Mouse (Mus musculus) liver (tissue): ENCODE results near the gene Tob2.

Source experiments
- DNase-seq: peaks from one replicate; pipeline ENCODE4 v3.0.0-alpha.2; 2020; ENCODE audit warnings: mixed read lengths

Gene Tob2

GRCm38 (mm10) chr15:81858517-81859329, at the start of gene Tob2:
Tob2 (minus strand) TSS chr15:81858796.
- peak; percentile 69 for DNase-seq

GRCm38 (mm10) chr15:81907953-81908352, 49.4 kb upstream of the Tob2 start:
- DNase-seq, result no peak

DNA sequence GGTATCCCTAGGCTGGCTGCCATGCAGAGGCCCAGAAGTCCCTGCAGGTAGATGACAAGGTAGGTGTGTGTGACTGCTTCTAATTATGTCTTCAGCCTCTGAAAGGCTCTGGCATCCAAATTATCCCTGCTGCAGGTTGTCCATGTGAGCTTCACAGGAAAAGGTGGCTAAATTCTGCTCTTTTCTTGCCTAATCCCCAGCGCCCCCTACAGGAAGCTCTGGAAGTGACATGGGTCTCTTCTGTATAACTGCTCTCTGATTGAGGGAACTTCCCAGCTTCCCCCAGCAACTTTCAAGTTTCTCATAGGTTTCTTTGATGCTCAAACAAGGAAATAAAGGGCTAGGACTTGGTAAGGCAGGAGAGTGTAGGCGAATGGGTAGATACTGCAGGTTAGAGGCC, 46.3 kb upstream of the Tob2 start:
- peak; percentile 84 for DNase-seq

GRCm38 (mm10) chr15:81898751-81899150, 40.2 kb upstream of the Tob2 start:
- no peak for DNase-seq

- DNase-seq, result no peak
Observed at GRCm38 (mm10) chr15:81897607-81898285, 39.1 kb upstream of the Tob2 start.

- no peak for DNase-seq
Observed at GRCm38 (mm10) chr15:81896407-81896806, 37.8 kb upstream of the Tob2 start.

GRCm38 (mm10) chr15:81894002-81894401, 35.4 kb upstream of the Tob2 start:
- DNase-seq, result no peak

DNA sequence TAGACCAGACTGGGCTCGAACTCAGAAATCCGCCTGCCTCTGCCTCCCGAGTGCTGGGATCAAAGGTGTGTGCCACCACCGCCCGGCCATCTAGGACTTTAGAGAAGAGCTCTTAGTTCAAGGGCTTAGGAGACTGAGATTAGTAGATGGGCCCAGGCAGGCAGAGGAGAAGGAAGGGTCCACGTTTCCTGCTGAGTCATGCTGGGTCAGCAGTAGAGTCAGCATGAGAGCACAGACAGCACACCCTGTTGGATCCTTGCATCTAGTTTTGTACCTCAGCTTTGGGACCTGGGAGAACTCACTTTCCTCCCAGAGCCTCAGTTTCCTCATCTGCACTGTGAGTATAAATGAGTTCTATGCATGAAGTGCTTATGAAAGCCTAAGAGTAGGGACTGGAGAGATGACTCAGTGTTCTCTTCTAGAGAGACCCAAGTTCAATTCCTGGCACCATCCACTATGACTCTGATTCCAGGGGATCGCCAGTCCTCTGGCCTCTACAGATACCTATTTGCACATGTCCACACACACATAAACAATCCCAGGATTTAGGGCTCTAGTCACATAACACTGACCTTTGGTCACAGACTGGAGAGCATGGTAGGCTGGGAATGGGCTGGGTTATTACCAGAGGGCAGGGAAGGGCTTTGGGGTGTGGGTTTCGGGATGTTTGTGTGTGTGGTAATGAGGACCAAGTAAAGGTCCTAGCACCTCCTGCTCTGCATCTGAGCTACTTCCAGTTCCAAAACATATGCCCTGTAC, 33.4 kb upstream of the Tob2 start:
- DNase-seq, result peak; percentile 92

GRCm38 (mm10) chr15:81891140-81891802, 32.7 kb upstream of the Tob2 start:
- no peak for DNase-seq

DNA sequence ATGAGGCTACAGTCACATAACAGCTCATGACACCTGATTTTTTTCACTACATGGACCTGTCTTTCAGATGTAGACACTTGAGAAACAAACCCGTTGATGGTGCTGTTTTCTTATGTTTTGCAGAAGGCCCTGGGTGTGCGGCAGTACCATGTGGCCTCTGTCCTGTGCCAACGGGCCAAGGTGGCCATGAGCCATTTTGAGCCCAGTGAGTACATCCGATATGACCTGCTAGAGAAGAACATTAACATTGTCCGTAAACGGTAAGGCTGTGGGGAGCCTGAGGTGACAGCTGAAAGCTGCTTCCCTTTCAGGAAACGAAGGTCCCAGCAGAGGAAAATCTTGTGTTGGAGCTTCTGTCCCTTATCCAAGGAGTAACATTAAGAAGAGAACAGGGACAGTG, 30.6 kb upstream of the Tob2 start:
- no peak for DNase-seq

DNA sequence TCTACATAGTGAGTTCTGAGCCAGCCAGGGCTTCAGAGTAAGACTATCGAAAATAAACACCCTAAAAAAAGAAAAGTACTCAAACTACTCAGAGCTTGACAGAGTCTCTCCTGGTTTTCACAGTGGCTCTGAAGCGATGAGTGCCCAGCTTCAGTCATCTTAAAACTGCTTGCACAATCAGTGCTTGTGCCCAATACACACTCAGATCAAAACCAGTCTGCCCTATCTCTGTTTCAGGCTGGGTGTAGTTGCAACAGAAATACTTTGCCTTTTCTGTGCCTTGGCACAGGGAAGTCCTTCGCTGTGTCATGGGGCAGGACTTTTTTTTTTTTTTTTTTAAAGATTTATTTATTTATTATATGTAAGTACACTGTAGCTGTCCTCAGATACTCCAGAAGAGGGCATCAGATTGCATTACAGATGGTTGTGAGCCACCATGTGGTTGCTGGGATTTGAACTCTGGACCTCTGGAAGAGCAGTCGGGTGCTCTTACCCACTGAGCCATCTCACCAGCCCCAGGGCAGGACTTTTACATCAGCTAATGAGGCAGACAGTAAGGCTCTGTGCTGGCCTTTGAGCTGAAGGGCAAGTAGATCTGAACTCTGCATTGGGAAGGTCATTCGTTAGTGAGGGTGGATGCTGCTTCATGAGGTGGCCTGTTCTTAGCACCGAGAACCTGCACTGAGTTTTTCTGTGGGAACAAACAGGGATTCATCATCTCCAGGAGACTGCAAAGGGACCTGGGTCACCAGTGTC, 28.4 kb upstream of the Tob2 start:
- no peak for DNase-seq

DNA sequence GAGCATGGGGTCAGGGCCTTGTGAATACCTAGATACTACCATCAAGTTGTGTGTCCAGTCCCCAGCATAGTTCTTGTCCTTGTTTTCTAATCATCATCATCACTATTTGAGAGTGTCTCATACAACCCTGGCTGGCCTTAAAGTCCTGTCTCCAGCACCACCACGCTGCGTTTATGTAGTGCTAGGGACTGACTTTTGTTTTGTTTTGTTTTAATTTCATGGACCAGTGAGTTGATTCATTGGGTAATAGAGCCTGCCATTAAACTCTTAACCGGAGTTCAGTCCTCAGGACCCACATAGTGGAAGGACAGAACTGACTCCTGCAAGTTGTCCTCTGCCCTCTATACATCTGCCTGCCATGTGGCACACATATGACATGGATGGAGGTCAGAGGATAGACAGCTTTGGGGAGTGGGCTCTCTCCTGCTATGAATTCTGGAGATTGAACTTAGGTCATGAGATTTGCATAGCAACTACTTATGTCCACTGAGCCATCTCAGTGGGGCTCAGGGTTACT, 26.9 kb upstream of the Tob2 start:
- no peak for DNase-seq

DNA sequence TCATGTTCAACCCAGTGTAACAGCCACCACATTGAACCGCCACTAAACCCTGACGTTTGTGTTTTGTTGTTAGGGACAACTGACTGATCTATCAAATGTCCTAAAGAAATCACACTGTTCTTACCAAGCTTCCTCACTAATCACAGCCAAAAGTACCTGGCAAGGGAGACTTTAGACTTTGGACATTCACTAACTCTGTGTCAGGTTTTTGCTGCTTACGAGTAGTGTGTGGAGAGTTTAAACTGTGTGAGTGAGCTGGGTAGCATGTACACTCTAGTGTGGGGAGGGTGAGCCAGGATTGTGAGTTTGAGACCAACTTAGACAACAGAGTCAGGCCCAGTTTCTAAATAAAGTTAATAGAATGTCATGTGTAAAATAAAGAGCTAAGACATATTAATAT, 23.8 kb upstream of the Tob2 start:
- DNase-seq, result no peak

DNA sequence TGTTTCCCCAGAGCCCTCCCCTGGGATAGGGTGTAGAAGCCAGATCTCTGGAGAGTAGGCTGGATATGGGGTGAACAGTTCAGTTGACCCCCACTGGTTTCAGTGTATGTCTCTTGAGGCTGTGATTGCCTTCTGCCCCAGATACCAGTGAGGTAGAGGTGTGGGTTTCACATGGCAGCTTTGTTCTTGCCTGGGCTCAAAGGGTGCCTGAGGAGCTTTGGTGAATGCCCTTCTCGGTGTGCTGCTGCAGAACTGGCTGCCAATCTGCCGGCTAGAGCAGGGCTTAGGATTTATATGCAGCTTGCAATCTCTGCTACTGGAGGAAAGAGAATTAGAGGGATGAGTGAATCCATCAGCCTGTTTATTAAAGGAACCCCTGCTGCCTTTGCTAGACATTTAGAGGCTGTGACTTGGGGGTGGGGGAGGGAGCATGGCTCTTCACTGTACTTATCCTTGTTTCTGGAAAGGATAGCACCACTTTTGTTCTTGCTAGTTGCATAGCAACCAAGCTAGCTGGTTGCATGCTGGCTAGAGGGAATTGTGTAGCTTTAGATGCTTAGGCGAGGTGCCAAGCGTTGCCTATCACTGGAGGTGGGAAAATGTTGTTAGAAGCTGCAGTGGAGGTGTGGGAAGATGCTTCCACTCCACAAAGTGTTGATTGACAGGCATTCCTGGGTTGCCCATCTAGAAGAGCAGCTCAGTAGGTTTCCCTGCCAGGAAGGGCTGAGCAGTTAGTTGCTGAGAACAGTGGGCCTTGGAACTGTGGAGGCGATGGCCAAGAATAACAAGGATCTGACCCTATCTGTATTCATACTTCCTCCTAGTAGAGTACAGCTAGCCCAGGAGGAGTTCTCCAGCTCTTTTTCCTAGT, 21.2 kb upstream of the Tob2 start:
- DNase-seq, result no peak

GRCm38 (mm10) chr15:81872262-81873136, 13.9 kb upstream of the Tob2 start, which contains the start of gene Aco2:
Aco2 (plus strand) TSS chr15:81872309.
- DNase-seq, result peak; percentile 99

DNA sequence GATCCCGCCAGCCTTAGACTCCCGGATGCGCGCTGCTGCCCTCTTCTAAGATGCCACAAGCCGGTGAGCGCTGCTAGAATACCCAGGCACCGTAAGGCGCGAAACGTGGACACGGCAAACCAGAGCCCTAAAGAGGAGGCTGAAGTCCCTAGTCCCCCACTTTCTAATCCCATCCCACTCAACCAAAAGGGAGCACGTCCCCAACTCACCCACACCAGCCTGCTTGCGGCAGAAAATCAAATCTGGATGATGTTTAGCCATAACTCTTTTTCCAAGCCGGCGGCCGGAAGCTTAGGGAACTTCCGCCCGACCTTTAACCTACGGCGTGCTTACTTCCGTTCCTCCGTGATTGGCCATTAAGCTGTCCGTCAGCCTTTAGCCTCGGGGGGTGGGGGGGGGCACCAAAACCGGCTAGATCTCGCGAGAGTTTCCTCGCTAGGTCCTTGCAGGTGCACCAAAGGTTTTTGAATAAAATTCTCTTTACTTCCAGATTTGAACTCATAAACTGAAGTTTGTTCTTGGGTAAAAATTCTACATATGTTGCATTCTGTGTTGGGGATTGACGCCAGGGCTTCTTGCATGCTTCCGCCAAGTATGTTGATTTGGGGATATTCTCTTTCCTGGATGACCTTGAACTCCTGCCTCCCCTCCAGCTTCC, 13.1 kb upstream of the Tob2 start, which contains the start of gene Phf5a:
Gene Phf5a, minus strand, starts transcription at position 308 of the 658 bp plus-strand sequence.
- DNase-seq, result peak; percentile 95

DNA sequence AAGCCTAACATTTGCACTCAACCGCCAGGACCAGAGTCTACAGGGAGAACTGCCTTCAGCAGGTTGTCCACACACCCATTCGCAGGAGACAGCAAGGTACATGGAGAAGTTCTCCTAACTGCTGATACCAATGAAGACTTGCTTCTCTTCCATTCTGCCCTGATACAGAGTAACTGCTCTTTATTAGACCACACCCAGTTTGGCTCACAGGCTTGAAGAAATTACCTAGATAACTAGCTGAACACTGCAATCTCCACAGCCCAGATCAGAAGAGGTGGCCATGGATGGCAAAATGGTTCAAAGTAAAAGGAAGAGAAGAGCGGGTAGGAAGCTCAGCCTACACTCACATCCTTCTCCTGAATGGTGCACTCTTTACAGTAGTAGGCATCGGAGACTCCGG, 11.4 kb upstream of the Tob2 start:
- DNase-seq, result no peak

DNA sequence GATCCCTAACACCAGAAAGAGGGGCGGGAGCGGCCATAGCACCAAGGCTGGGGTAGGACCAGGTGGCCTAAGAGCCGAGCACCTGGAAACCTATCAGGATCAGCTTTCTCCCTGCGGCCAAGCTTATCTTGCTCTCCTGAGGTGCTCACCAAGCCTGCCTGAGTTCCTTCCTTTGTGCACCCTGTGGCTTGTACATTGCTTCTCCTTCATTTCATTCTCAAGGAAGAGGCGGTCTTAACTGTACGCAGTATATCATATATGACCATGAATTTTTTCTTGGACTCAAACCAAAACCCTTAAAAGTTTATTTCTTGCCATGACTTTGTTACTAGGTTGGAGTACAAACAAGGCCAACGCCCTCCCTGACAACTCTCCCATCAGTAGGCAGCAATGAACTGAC, 5.6 kb upstream of the Tob2 start:
- DNase-seq, result no peak

GRCm38 (mm10) chr15:81860471-81861135, 2.0 kb upstream of the Tob2 start:
- DNase-seq, result no peak
